Mouse (Mus musculus): ENCODE results near the gene Cpeb4.
A peak's percentile ranks its signal among the peaks of the same experiment; 100 is the strongest.
"Not testable (repeated sequence)": the region's sequence is repeated elsewhere in the genome, so short reads cannot be mapped to it uniquely, and the experiment has no call there.

Cpeb4 gene

GRCm38 (mm10) chr11:31871911-31872310, at the start of gene Cpeb4:
Cpeb4 (plus strand) TSS chr11:31872211.
- DNase-seq (ENCODE audit: low spot score in 2 of 2) = no peak

GRCm38 (mm10) chr11:31822556-31822955, 49.5 kb upstream of the Cpeb4 start:
- DNase-seq (ENCODE audit: low spot score in 2 of 2) = no peak

- DNase-seq (ENCODE audit: low spot score in 2 of 2) = no peak
Observed at GRCm38 (mm10) chr11:31823513-31823912, 48.5 kb upstream of the Cpeb4 start.

- peak; percentile 56 to 74 for DNase-seq (ENCODE audit: low spot score in 2 of 2)
Observed at GRCm38 (mm10) chr11:31824504-31825166, 47.4 kb upstream of the Cpeb4 start.

- no peak for DNase-seq (ENCODE audit: low spot score in 2 of 2)
Observed at GRCm38 (mm10) chr11:31828011-31828770, 43.8 kb upstream of the Cpeb4 start.

- DNase-seq (ENCODE audit: low spot score in 2 of 2) = no peak
Observed at GRCm38 (mm10) chr11:31828771-31829072, 43.3 kb upstream of the Cpeb4 start.

- DNase-seq (ENCODE audit: low spot score in 2 of 2) = no peak
Observed at GRCm38 (mm10) chr11:31830213-31831151, 41.5 kb upstream of the Cpeb4 start.

GRCm38 (mm10) chr11:31831451-31831850, 40.6 kb upstream of the Cpeb4 start:
- DNase-seq (ENCODE audit: low spot score in 2 of 2) = peak; percentile 52 to 64

GRCm38 (mm10) chr11:31831983-31832382, 40.0 kb upstream of the Cpeb4 start:
- no peak for DNase-seq (ENCODE audit: low spot score in 2 of 2)

GRCm38 (mm10) chr11:31832439-31832980, 39.5 kb upstream of the Cpeb4 start:
- no peak for DNase-seq (ENCODE audit: low spot score in 2 of 2)

GRCm38 (mm10) chr11:31833506-31833905, 38.5 kb upstream of the Cpeb4 start:
- DNase-seq (ENCODE audit: low spot score in 2 of 2) = no peak

GRCm38 (mm10) chr11:31835352-31835751, 36.7 kb upstream of the Cpeb4 start:
- DNase-seq (ENCODE audit: low spot score in 2 of 2) = no peak

GRCm38 (mm10) chr11:31837243-31837642, 34.8 kb upstream of the Cpeb4 start:
- DNase-seq (ENCODE audit: low spot score in 2 of 2) = no peak

- no peak for DNase-seq (ENCODE audit: low spot score in 2 of 2)
Observed at GRCm38 (mm10) chr11:31837753-31838152, 34.3 kb upstream of the Cpeb4 start.

- no peak for DNase-seq (ENCODE audit: low spot score in 2 of 2)
Observed at GRCm38 (mm10) chr11:31838442-31839083, 33.4 kb upstream of the Cpeb4 start.

- no peak for DNase-seq (ENCODE audit: low spot score in 2 of 2)
Observed at GRCm38 (mm10) chr11:31839084-31839460, 32.9 kb upstream of the Cpeb4 start.

GRCm38 (mm10) chr11:31842171-31842959, 29.6 kb upstream of the Cpeb4 start:
- DNase-seq (ENCODE audit: low spot score in 2 of 2) = no peak

- DNase-seq (ENCODE audit: low spot score in 2 of 2) = no peak
Observed at GRCm38 (mm10) chr11:31843177-31843833, 28.7 kb upstream of the Cpeb4 start.

- peak; percentile 73 to 85 for DNase-seq (ENCODE audit: low spot score in 2 of 2)
Observed at GRCm38 (mm10) chr11:31843834-31844188, 28.2 kb upstream of the Cpeb4 start.

GRCm38 (mm10) chr11:31845111-31845510, 26.9 kb upstream of the Cpeb4 start:
- DNase-seq (ENCODE audit: low spot score in 2 of 2) = not testable (repeated sequence)

All from spleen, postnatal 10 days (tissue).